Mouse (Mus musculus) left cerebral cortex, adult 9 months (tissue): ENCODE results near the gene Nlrp1b.

Source experiments
- DNase-seq, 2 experiments: peaks; one replicate each; pipeline ENCODE4 v3.0.0; 2022; ENCODE audit warnings: low spot score in 2 of 2

Nlrp1b gene

GRCm38 (mm10) chr11:71230684-71231480 lies at the start of gene Nlrp1b:
Gene Nlrp1b, minus strand, starts transcription at chr11:71230733.
- DNase-seq, result peak in 1 of 2 experiments; percentile 3

- DNase-seq, result no peak
Observed at GRCm38 (mm10) chr11:71261036-71261435, 30.5 kb upstream of the Nlrp1b start.

GRCm38 (mm10) chr11:71251333-71251732 lies 20.8 kb upstream of the Nlrp1b start:
- DNase-seq, result no peak

GRCm38 (mm10) chr11:71224614-71225013 lies 5.9 kb downstream of the Nlrp1b start:
- DNase-seq, result peak in 1 of 2 experiments; percentile 8

- DNase-seq, result no peak
Observed at GRCm38 (mm10) chr11:71202703-71203102, 27.8 kb downstream of the Nlrp1b start.

- no peak for DNase-seq
Observed at GRCm38 (mm10) chr11:71199349-71199748, 31.2 kb downstream of the Nlrp1b start.

GRCm38 (mm10) chr11:71169633-71170032 lies 60.9 kb downstream of the Nlrp1b start:
- no peak for DNase-seq

- DNase-seq, result no peak
Observed at GRCm38 (mm10) chr11:71164139-71164538, 66.4 kb downstream of the Nlrp1b start.

GRCm38 (mm10) chr11:71159439-71160136 lies 70.9 kb downstream of the Nlrp1b start:
- no peak for DNase-seq

- DNase-seq, result no peak
Observed at GRCm38 (mm10) chr11:71155272-71155671, 75.3 kb downstream of the Nlrp1b start.

- peak in 1 of 2 experiments; percentile 4 for DNase-seq
Observed at GRCm38 (mm10) chr11:71144661-71145060, 85.9 kb downstream of the Nlrp1b start, which contains the start of gene Nlrp1a. Gene Nlrp1a, minus strand, starts transcription at chr11:71144704.

- no peak for DNase-seq
Observed at GRCm38 (mm10) chr11:71142031-71142430, 88.5 kb downstream of the Nlrp1b start.

- no peak for DNase-seq
Observed at GRCm38 (mm10) chr11:71107128-71107527, 123.4 kb downstream of the Nlrp1b start.

- DNase-seq, result no peak
Observed at GRCm38 (mm10) chr11:71106261-71107021, 124.1 kb downstream of the Nlrp1b start.

- DNase-seq, result no peak
Observed at GRCm38 (mm10) chr11:71103931-71104330, 126.6 kb downstream of the Nlrp1b start.
